Mouse (Mus musculus) heart, postnatal 0 days (tissue): ENCODE measurements at regions not wholly inside any gene's neighbourhood (a gene's known extent, or its start where the extent isn't known, plus 50 kb on each side); places are given as distances from the start of the nearest gene placed in this dataset.

Experiments used
- ATAC-seq: fragments of 200-750 bp; cut with Nextera tagmentation; 2 replicates; pipeline ENCODE4 v1.8.0; 2017; ENCODE audit warnings: low read depth, moderate number of reproducible peaks, moderate library complexity; ENCODE audit not compliant: insufficient read depth
- DNase-seq: peaks from one replicate; pipeline ENCODE4 v3.0.0-alpha.2; 2016; ENCODE audit warnings: low spot score
- H3K27ac ChIP-seq: fragments of 300-500 bp; sonication (generic); 2 replicates; pipeline ENCODE4 v1.5.1; 2014; ENCODE audit warnings: low read depth, mild to moderate bottlenecking
- H3K27me3 ChIP-seq: fragments of 300-500 bp; sonication (generic); 2 replicates; pipeline ENCODE4 v1.6.1; 2014; ENCODE audit warnings: low read length, mixed read lengths; ENCODE audit not compliant: control insufficient read depth, insufficient read depth
- H3K36me3 ChIP-seq: fragments of 300-500 bp; sonication (generic); replicated peaks from 2 replicates; pipeline ENCODE4 v1.6.1; 2014; ENCODE audit warnings: low read length, mixed read lengths; ENCODE audit not compliant: control insufficient read depth, insufficient read depth
- H3K4me1 ChIP-seq: fragments of 300-500 bp; sonication (generic); 2 replicates; pipeline ENCODE4 v1.6.1; 2014; ENCODE audit warnings: antibody characterized with exemption; ENCODE audit not compliant: control insufficient read depth, insufficient read depth
- H3K4me2 ChIP-seq: fragments of 300-500 bp; sonication (generic); 2 replicates; pipeline ENCODE4 v1.6.1; 2014; ENCODE audit warnings: low read depth, mild to moderate bottlenecking, low read length, moderate library complexity
- H3K4me3 ChIP-seq: fragments of 300-500 bp; sonication (generic); 2 replicates; pipeline ENCODE4 v1.5.1; 2014; ENCODE audit warnings: low read depth, low read length
- H3K9ac ChIP-seq: fragments of 300-500 bp; sonication (generic); replicated peaks from 2 replicates; pipeline ENCODE4 v1.6.1; 2014; ENCODE audit warnings: low read depth, low read length, mixed read lengths
- H3K9me3 ChIP-seq: fragments of 300-500 bp; sonication (generic); replicated peaks from 2 replicates; pipeline ENCODE4 v1.6.1; 2016; ENCODE audit warnings: low read length; ENCODE audit not compliant: control insufficient read depth
- CTCF ChIP-seq: IDR thresholded peaks from 2 replicates; pipeline ENCODE4 v1.5.1; 2016; ENCODE audit warnings: antibody characterized with exemption, control low read depth, low read depth
- EP300 ChIP-seq: IDR thresholded peaks from 2 replicates; pipeline ENCODE4 v1.6.1; 2016; ENCODE audit warnings: antibody characterized with exemption, low read depth
- WGBS: fragments of 180-500 bp; shearing (Covaris S2); extraction: QIAGEN DNeasy Blood & Tissue Kit; methylation state at CpG from one replicate; pipeline ENCODE4 v1.1.7; 2014; 5-methylcytosine and 5-hydroxymethylcytosine counted together

DNA sequence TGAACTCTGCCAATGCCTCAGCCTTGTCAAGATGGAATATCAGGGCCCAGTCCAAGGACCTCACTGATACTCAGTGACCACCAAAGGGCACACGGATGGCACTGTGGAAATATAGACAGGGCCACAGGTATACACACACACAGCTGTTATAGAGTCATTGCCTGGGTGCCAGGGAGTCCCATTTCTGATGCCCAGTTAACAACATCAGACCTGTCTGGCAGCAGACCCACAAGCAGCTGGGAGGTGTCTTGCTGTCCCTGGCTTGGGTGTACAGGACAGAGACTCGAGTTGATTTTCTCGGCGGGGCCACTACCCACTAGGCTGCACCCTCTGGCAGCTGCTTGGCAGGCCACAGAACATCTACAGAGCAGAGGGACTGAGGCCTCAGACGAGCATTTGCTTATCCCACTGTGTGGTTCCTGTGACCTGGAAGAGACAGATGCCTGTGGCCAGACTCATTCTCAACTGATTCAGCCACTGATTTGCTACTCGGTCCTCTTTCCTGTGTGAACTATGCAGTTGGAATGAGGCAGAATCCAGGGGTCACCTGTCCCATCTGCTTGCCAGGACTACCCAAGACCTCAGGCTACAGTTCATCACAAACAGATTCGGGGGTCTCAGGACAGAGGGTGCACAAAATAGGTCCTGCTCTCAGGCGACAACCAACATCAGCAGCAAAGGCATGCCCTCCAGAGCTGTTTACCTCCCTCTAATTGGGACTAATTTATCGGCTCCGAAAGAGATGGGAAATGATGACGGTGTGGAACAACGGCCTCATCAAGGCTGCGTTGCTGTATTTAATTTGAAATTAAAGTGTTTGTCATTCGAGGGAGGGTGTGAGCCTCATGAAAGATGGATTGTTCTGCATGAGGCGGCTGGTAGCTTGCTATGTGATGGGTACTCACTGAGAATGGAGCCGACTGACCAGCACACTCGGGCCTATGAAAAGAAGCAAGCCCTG is 110.0 kb upstream of the Ppp1r26 start:
- H3K27ac ChIP-seq = no peak overlapping the region
- ATAC-seq = no peak
- H3K4me1 ChIP-seq = no peaks in the 10 kb centered on the region
- DNase-seq = no peak
- no peak overlapping the region for H3K4me3 ChIP-seq
- H3K9me3 ChIP-seq = no peaks in the 10 kb centered on the region
- H3K27me3 ChIP-seq = no peaks in the 10 kb centered on the region
- no peaks in the 10 kb centered on the region for H3K36me3 ChIP-seq
- 71% methylated on average over 17 of the region's 17 CpGs for WGBS
- no peak overlapping the region for H3K4me2 ChIP-seq
- no peak overlapping the region for H3K9ac ChIP-seq
- TF ChIP-seq CTCF (no peak), EP300 (no peak)

DNA sequence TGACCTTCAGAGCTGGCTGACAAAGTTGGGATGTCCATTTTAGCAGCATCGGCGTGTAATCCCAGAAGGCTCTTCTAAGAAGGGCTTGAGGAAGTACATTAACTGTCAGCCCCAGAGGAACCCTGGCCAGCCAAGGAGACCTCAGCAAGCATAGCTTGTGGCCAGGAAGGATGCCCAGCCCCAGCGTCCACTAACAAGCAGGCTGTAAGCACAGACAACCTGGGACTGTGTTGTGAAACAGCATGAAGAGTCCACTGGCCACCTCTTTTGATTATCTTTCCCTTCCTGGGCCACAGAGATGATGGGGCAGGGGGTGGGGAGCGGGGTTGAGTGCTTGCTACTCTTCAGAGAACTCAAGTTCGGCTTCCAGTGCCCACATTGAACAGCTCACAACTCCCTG is 109.0 kb upstream of the Ppp1r26 start:
- Histone ChIP-seq H3K4me2 (no peak overlapping the region), H3K27ac (no peak overlapping the region), H3K36me3 (no peaks in the 10 kb centered on the region), H3K27me3 (no peaks in the 10 kb centered on the region), H3K9ac (no peak overlapping the region), H3K4me3 (no peak overlapping the region), H3K9me3 (no peaks in the 10 kb centered on the region), H3K4me1 (no peaks in the 10 kb centered on the region)
- DNase-seq = no peak
- ATAC-seq = no peak
- WGBS = 67% methylated on average over 5 of the region's 5 CpGs
- TF ChIP-seq EP300 = no peak
- no peak for TF ChIP-seq CTCF

DNA sequence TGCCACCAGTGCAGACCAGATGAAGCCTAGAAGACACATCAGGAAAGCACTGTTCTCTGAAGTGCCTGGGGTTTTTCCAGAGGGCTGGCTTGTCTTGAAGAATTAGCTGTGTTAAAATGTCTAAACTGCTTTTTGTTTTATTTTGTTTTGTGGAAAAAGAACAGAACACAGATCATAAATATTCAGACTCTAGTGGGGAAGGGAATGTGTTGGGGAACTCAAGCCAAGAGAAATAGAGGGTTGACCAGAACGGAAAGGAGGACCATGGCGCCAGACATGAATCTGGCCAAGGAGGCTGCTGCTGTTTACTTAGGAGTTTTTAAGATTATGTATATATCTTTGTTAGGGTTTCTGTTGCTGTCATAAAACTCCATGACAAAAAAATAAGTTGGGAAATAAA is 105.3 kb upstream of the Ppp1r26 start:
- 80% methylated on average over 2 of the region's 2 CpGs for WGBS
- Histone ChIP-seq H3K27me3 (no peaks in the 10 kb centered on the region), H3K4me3 (no peak overlapping the region), H3K4me2 (no peak overlapping the region), H3K4me1 (no peaks in the 10 kb centered on the region), H3K36me3 (no peaks in the 10 kb centered on the region), H3K9ac (no peak overlapping the region), H3K9me3 (no peaks in the 10 kb centered on the region), H3K27ac (no peak overlapping the region)
- ATAC-seq (no peak), DNase-seq (no peak)
- TF ChIP-seq EP300 = no peak
- no peak for TF ChIP-seq CTCF

DNA sequence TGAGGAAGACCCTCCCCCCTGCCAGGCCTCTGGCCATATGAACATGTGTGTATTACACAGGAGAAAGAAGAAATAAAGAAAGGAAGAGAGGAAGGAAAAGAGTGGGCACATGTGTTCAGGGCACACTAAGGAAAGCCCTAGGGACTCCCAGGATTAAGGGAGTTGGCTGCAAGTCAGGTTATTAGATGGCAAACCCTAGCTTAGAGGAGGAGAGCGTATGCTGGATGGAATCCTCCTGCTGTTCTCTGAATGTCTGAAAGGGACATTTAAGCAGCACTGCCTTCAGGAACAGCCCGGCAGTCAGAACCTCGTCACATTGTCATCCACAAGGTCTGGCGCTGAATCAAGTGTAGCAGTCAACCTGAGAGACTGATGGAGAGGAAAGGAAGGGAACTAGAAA is 98.1 kb upstream of the Ppp1r26 start:
- TF ChIP-seq EP300 (no peak), CTCF (no peak)
- Histone ChIP-seq H3K4me2 (no peak overlapping the region), H3K27ac (no peak overlapping the region), H3K9ac (no peak overlapping the region), H3K27me3 (no peaks in the 10 kb centered on the region), H3K9me3 (no peaks in the 10 kb centered on the region), H3K36me3 (no peaks in the 10 kb centered on the region), H3K4me3 (no peak overlapping the region), H3K4me1 (no peaks in the 10 kb centered on the region)
- WGBS = 55% methylated on average over 4 of the region's 4 CpGs
- ATAC-seq = no peak
- no peak for DNase-seq

DNA sequence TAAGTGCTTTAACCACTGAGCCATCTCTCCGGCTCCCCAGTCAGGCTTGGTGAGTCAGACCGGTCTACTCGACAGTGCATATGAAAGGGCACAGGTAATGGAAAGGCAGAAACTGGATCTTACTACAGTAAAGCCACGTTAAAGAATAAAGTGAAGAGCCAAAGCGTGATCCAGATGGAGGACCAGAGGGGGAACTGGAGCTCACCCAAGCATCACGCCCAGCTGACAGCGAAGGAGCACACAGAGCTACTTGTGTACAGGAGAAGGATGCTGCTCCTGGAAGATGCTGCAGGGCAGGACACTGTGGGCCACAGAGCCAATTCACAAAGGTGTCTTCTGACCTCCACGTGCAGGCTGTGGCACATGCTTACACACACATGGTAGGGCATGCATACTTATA is 96.7 kb upstream of the Ppp1r26 start:
- no peak for TF ChIP-seq EP300
- TF ChIP-seq CTCF = no peak
- ATAC-seq (no peak), DNase-seq (no peak)
- Histone ChIP-seq H3K9me3 (no peaks in the 10 kb centered on the region), H3K36me3 (no peaks in the 10 kb centered on the region), H3K9ac (no peak overlapping the region), H3K27me3 (no peaks in the 10 kb centered on the region), H3K4me3 (no peak overlapping the region), H3K27ac (no peak overlapping the region), H3K4me1 (no peaks in the 10 kb centered on the region), H3K4me2 (no peak overlapping the region)
- WGBS = 79% methylated on average over 8 of the region's 8 CpGs

DNA sequence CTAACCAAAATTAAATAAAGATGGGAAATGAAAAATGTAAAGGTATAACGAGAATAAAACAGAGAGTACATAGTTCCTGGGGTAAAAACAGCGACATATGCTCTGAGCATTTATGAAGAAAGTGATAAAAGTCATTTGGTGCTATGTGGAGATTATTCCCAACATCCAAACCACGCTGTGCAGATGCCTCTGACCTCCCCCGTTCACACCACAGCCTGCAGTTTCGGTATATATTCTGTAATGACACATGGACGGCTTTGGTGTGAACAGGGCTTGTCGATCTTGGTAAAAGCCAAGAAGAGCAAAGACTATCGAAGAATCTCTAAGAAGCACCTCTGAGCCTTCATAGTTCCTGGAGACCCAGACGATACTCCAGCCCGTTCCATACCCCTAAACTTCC is 95.2 kb upstream of the Ppp1r26 start:
- H3K9ac ChIP-seq = no peak overlapping the region
- no peaks in the 10 kb centered on the region for H3K4me1 ChIP-seq
- H3K36me3 ChIP-seq = no peaks in the 10 kb centered on the region
- no peaks in the 10 kb centered on the region for H3K27me3 ChIP-seq
- no peak overlapping the region for H3K4me3 ChIP-seq
- ATAC-seq = no peak
- no peak overlapping the region for H3K27ac ChIP-seq
- no peaks in the 10 kb centered on the region for H3K9me3 ChIP-seq
- WGBS = 85% methylated on average over 10 of the region's 10 CpGs
- no peak for TF ChIP-seq CTCF
- TF ChIP-seq EP300 = no peak
- H3K4me2 ChIP-seq = no peak overlapping the region
- DNase-seq = no peak
